Mouse (Mus musculus): ENCODE measurements at regions not wholly inside any gene's neighbourhood (a gene's known extent, or its start where the extent isn't known, plus 50 kb on each side); places are given as distances from the start of the nearest gene placed in this dataset.
A peak's percentile ranks its signal among the peaks of the same experiment; 100 is the strongest.

DNA sequence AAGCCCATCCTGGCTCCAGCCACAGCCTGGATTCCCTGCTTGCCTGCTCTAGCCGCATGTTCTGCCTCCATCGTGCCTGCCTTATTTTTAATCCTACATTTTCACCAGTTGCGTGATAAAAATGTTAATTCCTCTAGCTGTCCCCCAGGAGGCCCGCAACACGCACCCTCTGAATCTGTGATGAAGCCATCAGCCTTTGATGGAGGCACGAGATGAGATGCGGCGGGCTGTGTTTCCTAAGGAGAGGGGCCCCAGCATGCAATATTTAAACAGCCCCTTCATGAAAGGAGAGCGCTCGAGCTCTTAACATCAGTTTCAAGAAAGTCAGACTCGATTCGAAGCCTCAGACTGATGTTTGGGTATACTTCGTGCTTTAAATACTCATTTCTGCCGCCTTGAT lies 76.3 kb downstream of the Nptx2 start:
- no peak for DNase-seq (ENCODE audit: low read depth, low spot score)

DNA sequence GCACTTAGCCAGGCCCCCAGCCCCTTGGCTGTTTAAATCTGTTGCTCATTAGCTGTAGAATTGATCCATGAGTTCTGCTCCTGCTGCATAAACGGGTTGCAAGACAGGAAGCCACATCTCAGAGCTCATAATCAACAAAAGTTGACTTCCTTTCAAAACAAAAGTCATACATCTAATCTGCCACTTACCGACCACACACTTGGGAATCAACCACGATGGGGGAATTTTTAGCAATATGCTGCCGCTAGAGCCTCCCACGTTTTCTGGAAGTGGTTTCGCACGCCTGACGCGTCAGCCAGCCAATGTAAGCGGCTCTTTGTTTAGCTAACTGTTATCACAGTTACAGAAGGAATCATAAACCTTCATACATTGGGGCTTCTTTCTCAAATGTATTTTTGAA lies 77.7 kb downstream of the Nptx2 start:
- DNase-seq (ENCODE audit: low read depth, low spot score), result no peak

DNA sequence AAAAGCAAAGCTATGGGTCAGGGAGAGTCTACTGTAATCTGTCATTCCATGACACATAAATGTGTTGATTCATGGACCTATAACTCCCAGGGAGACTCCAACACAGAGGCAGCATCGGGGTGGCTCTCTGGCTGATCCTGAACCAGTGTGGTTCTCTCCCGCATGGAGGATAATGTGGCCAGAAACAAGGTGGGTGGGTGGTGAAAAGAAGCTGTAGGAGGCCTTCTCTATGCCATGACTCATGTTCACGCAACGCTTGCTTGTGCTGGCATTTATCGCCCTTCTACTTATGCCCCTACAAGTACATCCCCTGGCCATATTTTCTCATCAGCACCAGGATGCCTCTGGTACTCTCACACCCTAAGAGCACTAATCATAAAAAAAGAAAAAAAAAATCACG lies 86.6 kb downstream of the Nptx2 start:
- no peak for DNase-seq (ENCODE audit: low read depth, low spot score)

DNA sequence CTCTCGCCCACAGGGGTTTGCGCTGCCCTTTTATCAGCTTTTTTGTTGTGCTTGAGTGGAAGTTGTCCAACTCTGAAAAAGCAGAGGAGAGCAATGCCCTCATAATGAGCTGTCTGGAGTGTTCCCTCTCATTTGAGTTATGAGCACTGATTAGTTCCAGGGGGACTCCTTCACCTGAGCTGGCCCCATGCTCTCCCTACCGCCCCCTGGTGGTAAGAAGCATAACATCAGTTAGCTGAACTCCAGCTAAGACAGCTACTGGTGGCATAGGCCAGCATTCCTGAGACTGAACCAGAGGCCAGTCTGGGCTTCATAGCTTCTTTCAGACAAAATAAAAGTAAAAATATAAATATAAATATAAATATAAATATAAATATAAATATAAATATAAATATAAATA lies 92.9 kb downstream of the Nptx2 start:
- peak; percentile 19 for DNase-seq (ENCODE audit: low read depth, low spot score)

DNA sequence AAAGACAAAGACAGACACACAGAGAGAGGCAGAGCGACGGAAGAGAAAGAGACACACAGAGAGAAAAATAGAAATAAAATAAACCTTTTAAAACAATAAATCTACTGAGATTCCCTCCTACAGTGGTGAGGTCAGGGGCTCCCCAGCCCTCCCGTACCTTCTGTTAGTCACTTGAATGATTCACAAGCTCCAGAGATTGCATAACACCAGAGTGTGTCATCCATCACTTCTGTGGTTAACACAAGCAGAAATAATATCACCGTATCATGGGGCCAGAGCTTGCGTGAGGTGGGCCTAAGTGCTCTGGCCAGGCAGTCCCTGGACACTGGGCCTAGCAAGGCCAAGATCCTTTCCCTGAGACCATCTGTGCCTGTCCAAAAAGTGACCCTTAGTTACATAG lies 93.9 kb downstream of the Nptx2 start:
- no peak for DNase-seq (ENCODE audit: low read depth, low spot score)

DNA sequence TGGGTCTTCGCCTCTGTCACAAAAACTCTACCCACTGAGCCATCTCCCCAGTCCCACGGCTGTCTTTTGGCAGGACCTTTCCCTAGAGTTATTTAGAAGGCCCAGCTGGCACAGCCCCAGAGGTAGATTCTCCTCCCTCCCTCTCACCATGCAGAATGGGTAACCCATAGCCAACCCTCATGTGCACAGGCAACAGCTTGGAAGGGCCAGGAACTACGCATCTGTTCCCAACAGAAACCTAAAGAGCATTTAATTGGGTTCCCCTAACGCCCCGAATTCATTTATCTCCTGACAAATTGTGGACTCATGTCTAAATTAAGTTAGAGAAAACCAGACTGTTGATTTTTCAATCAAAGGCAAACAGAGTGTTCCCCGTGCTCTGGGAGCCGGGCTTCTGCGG lies 97.1 kb downstream of the Nptx2 start:
- no peak for DNase-seq (ENCODE audit: low read depth, low spot score)

DNA sequence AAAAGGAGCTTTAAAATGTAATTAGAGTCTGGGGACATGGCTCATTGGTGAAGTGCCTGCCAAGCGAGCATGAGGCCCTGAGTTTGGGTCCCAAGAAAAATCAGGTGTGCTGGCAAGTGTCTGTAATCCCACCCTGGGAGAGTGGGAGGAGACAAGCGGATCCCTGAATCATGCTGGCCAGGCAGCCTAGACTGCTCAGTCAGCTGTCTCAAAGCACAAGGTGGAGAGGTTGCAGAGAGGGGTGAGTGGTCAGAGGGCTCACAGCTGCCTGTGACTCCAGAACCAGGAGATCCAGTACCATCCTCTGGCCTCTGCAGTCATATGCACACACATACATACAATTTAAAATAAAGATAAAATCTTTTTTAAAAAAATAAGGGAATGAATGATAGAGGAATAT lies 97.7 kb downstream of the Nptx2 start:
- DNase-seq (ENCODE audit: low read depth, low spot score), result no peak

DNA sequence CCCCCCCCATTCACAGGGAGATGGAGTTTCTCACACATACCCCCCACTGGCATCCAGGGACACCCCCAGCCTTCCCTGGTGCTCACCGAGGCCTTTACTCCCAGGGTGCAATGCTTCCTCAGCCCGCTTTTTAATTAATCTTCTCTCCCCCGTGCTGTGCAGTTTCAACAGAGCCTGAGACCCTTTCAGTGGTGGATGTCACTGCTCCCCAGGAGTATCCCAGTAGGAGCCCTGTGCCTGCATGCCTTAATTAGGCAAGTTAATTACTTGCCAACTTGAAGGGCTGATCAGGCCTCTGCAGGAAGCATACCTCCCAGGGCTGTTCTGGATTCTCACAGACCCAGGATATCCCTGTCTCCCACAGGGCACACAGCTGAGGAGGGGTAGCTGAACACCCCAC lies 99.7 kb downstream of the Nptx2 start:
- DNase-seq (ENCODE audit: low read depth, low spot score), result no peak

DNA sequence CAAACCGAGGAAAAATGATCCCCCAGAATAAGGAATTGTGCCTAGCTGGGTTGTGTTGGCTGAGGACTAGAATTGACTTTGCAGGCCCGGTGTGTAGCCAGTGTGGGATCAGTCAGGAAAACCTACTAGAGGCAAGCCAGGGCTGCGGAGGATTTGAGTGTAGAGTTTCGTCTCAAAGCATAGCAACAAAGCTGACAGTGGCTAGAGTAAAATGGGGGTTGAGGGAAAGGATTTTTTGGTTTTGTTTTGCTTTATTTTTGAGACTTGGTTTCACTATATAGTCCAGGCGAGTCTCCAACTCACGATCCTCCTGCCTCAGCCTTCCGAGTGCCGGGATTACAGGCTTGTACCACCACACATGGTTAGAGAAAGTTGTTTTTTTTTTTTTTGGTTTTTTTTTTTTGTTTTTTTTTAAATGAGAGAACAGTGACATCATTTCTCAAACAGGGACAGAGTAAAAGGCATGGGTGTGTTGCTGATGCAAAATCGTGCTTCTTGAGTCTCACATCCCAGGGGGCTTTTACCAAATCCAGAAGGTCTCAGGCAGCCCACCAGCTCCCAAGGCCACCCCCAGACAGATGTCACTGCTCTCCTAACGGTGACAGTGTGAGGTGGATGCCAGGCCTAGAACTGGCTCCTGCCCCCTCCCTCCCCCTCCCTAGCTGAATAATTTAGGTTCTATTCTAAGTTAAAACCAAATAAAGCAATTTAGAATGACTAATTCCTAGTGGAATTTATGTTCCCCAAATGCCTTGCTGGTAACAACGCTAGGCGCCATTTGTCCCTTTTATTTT lies 101.8 kb downstream of the Nptx2 start:
- DNase-seq (ENCODE audit: low read depth, low spot score), result no peak

DNA sequence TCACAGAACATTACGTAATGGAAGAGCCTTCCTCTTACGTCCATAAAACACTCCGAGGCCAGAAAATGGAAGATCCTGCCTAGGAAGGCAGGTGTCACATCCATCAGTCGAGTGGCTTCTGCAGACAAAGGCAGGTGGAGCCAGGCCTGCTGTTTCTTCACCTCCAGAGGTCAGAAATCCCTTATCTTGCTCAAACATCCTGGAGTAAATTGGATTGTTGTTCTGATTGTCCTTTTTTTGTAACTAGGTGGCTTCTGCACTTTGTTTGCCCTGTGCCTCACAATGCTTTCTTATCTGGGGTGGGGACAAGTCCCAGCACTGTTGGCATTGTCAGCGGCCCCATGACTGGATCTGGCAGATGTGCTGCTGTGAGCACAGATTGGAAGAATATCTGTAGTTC lies 106.5 kb downstream of the Nptx2 start:
- DNase-seq (ENCODE audit: low read depth, low spot score), result no peak

DNA sequence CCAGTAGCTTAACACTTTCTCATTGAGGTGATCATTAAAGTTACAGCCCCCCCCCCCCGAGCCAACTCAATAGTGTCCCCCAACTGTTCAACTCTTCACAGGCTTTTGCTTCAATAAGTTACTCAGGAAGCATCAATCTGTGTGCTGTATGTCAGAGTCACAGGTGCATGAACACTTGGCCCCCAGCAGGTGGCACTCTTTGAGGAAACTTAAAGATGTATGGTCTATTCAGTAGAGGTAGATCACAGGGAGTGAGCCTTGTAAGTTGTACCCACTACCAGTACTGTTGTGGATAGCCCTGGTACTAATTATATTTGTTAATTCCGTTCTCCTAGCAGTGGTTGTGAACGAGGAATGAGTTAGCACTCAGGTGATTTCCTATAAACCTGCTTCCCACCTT lies 99.6 kb downstream of the Tmem130 start:
- DNase-seq (ENCODE audit: low read depth, low spot score), result no peak

DNA sequence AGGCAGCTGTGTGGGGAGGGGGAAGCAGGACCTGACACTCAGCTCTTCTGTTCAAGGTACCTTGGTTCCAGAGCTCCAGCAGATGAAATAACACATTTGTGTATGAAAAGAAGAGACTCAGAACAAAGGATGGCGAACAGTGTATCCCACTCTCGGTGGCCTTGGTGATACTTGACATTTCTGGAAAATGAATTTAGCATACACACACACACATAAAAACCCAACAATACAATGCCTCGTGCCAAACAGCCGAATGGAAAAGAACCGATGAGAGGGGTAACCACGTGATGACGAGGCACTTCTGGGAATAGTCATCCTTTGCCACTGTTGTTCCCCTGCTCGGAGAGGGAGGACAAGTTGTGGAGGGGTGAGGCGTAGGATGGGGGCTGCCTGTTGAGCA lies 97.6 kb downstream of the Tmem130 start:
- DNase-seq (ENCODE audit: low read depth, low spot score), result no peak

DNA sequence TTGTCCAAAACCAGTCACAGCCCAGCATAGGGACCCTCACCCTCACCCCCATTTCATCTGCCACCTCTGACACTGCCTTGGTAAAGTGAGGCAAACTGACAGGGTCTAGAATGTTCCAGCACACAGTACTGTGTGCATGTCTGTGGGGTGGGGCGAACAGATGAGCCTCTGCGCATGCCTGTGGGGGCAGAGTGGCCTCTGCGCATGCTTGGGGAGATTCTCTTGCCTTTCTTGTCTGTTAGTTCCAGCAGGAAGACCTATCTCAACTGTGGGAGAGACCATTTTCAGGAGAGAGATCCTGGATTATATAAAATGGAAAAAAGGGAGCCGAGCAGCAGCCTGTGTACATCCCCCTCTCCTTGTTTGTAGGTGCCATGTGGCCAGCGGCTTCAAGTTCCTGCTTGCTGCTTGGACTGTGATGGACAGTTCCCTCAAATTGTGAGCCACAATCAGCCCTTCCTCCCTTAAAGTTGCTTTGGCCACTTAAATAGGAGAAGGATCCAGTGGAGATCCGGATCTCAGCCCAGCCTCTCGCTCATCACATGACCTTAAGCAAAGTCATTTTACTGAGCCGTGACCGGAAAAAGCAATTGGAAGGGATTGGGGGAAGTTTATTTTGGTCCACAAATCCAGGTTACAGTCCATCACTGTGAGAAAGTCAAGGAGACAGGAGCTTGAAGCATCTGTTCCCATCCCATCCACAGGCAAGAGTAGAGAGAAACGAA lies 96.9 kb downstream of the Tmem130 start:
- no peak for DNase-seq (ENCODE audit: low read depth, low spot score)

DNA sequence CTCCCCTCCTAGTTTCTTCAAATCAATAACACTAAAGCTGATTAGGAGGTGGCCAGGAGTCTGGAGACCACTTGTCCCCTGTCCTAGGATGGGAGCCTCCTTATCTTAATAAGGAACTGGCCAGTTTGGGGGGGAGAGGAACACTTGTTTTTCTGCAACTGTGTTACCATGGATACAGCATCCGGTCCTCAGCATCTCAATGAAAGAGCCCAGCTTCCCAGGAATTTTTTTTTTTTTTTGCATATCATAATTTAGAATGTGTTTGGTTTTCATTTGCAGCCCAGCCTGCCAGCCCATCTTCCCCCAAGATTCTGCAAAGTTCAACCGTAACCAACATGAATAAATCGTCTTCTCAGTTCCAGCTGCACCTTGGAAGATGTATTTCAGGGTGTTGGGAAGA lies 93.6 kb downstream of the Tmem130 start:
- DNase-seq (ENCODE audit: low read depth, low spot score), result no peak

DNA sequence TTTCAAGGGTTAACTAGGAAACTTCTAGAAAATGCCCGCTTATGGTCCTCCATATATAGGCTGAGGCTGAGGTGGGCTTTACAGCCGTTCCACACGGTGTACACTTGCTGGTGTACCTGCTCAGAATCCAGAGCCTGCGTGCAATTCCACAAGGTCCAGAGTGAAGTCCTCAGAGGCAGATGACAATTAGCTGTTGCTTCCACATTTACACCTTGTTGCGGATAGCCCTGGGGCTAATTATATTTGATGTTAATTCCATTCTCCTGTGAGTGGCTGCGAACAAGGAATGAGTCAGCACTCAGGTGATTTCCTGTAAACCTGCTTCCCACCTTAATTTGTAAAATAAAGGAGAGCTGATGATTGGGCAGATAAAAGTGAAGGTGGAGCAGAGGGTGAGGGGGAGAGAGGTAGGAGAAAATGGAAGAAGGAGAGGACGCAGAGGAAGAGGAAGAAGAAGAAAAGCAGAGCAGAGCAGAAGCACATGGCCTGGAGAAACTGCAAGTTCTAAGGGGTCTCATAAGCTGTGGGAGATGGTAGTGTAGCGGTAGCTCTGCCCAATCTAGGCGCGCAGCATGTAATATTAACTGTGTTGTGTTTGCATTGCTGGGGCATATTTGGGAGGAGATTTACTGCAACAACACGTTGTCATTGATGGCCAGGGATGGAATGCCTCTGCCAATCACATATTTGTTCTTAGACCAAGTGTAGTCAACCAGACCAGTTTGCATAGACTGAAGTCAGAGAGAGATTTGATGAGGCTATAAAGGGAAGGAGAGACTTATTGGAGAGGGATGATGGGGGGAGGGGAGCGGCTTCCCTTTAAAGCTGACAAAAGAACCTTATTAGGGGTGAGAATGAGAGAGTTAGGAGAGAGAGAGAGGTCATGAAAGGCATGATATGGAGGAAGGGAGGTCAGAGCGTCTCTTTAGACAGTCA lies 82.5 kb downstream of the Tmem130 start:
- no peak for DNase-seq (ENCODE audit: low read depth, low spot score)

DNA sequence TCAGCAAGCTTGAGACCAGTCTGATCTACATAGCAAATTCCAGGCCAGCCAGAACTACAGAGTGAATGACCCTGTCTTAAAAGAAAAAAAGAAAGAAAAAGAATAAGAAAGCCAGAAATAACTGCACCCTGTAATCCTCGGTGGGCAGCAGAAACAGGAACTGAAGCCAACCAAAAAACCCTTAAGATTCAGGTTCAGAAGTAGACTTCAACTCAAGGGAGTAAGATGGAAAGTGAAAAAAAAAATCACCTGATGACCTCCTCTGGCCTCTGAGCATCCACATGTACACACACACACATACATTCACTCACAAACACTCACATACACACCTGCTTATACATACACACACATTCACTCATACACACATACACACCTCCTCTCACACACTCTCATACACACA lies 77.4 kb downstream of the Tmem130 start:
- no peak for DNase-seq (ENCODE audit: low read depth, low spot score)

Data from embryo, embryonic 11.5 days (tissue).